25 mouse cellular contexts compared by ENCODE assay signal in genomic region chr17:73626912-73627311, GRCm38 (mm10).
A peak's percentile ranks its signal among the peaks of the same experiment; 100 is the strongest.
DNase-seq lines count a peak whose midpoint lies in the region; ATAC-seq and TF ChIP-seq lines count a peak whose summit lies in the region.
"Had no signal": no experiment of that assay in that cellular context is flagged by ENCODE, and none has a peak within 500 bp of the region (broad histone marks: within the 10 kb centered on the region; RNA-seq: fewer than 3 reads in every experiment).

No protein-coding gene starts in this region.

- DNase-seq in forebrain, postnatal 0 days: peak; percentile 25
- no peak for DNase-seq in forebrain, embryonic 14.5 days (ENCODE audit: low spot score)
- peak; percentile 29 to 54 for DNase-seq in layer of hippocampus, adult 18-20 months (ENCODE audit: low spot score in 2 of 2)
- no peak for DNase-seq in layer of hippocampus, postnatal 10 days (ENCODE audit: low spot score in 2 of 2)
- peak; percentile 20 to 32 for DNase-seq in layer of hippocampus, adult 8-10 months (ENCODE audit: low spot score in 2 of 2)
- no peak for DNase-seq in lung, postnatal 36 days
- no peak for DNase-seq in left cerebral cortex, adult 18-20 months (ENCODE audit: low spot score in 2 of 2)
- DNase-seq: adrenal gland, postnatal 10 days; adrenal gland, postnatal 36 days; B cell, adult 2 months; cerebellum, adult 11 months; cerebellum, adult 2 months; cerebellum, adult 9-11 months; cerebellum, postnatal 25 days; gastrocnemius, adult 2 months; gastrocnemius, postnatal 14 days; heart, adult 11 months had no signal

- H3K27ac ChIP-seq in forebrain, postnatal 0 days (ENCODE audit: low read depth, low read length): no peak overlapping the region
- H3K27ac ChIP-seq in forebrain, embryonic 14.5 days (ENCODE audit: low read depth, low read length): no peak overlapping the region
- H3K27ac ChIP-seq: embryonic facial prominence, embryonic 12.5 days; embryonic facial prominence, embryonic 15.5 days; gastrocnemius, adult 2 months; hindbrain, embryonic 12.5 days; hindbrain, embryonic 15.5 days had no signal

- no peak overlapping the region for H3K4me3 ChIP-seq in forebrain, postnatal 0 days (ENCODE audit: low read depth, low read length)
- H3K4me3 ChIP-seq in forebrain, embryonic 14.5 days (ENCODE audit: low read depth, low read length): no peak overlapping the region
- H3K4me3 ChIP-seq: embryonic facial prominence, embryonic 12.5 days; embryonic facial prominence, embryonic 15.5 days; gastrocnemius, adult 2 months; hindbrain, embryonic 12.5 days; hindbrain, embryonic 15.5 days had no signal

- H3K9me3 ChIP-seq in forebrain, postnatal 0 days (ENCODE audit: low read length): no peaks in the 10 kb centered on the region
- no peaks in the 10 kb centered on the region for H3K9me3 ChIP-seq in forebrain, embryonic 14.5 days (replicated peaks; ENCODE audit: control insufficient read depth, low read length)
- H3K9me3 ChIP-seq: embryonic facial prominence, embryonic 12.5 days; embryonic facial prominence, embryonic 15.5 days; hindbrain, embryonic 12.5 days; hindbrain, embryonic 15.5 days had no signal

- no peaks in the 10 kb centered on the region for H3K36me3 ChIP-seq in forebrain, postnatal 0 days (ENCODE audit: insufficient read depth)
- no peaks in the 10 kb centered on the region for H3K36me3 ChIP-seq in forebrain, embryonic 14.5 days (ENCODE audit: control insufficient read depth, insufficient read depth, low read length)
- H3K36me3 ChIP-seq: embryonic facial prominence, embryonic 12.5 days; embryonic facial prominence, embryonic 15.5 days; G1E; hindbrain, embryonic 12.5 days; hindbrain, embryonic 15.5 days had no signal

- no peak overlapping the region for H3K9ac ChIP-seq in forebrain, postnatal 0 days
- H3K9ac ChIP-seq in forebrain, embryonic 14.5 days (ENCODE audit: low read length): no peak overlapping the region
- H3K9ac ChIP-seq: embryonic facial prominence, embryonic 12.5 days; embryonic facial prominence, embryonic 15.5 days; hindbrain, embryonic 12.5 days; hindbrain, embryonic 15.5 days had no signal

- 0 out of 2 replicates have a peak, but pooled peaks cover 4% of the 10 kb centered on the region for H3K4me1 ChIP-seq in forebrain, postnatal 0 days (ENCODE audit: insufficient read depth)
- no peaks in the 10 kb centered on the region for H3K4me1 ChIP-seq in forebrain, embryonic 14.5 days (ENCODE audit: control insufficient read depth, insufficient read depth, low read length)
- H3K4me1 ChIP-seq: embryonic facial prominence, embryonic 12.5 days; embryonic facial prominence, embryonic 15.5 days; hindbrain, embryonic 12.5 days; hindbrain, embryonic 15.5 days had no signal

- H3K4me2 ChIP-seq in forebrain, postnatal 0 days (ENCODE audit: low read depth): no peak overlapping the region
- no peak overlapping the region for H3K4me2 ChIP-seq in forebrain, embryonic 14.5 days (ENCODE audit: low read length)
- H3K4me2 ChIP-seq: embryonic facial prominence, embryonic 12.5 days; embryonic facial prominence, embryonic 15.5 days; heart, embryonic 11.5 days; hindbrain, embryonic 12.5 days; hindbrain, embryonic 15.5 days had no signal

- TF ChIP-seq CTCF in forebrain, postnatal 0 days (IDR thresholded peaks at IDR 0.05; ENCODE audit: low read depth): no peak

- 61% methylated on average over 4 of the region's 4 CpGs for WGBS in forebrain, postnatal 0 days
- WGBS in forebrain, embryonic 14.5 days: 73% methylated on average over 4 of the region's 4 CpGs

- no peaks in the 10 kb centered on the region for H3K27me3 ChIP-seq in forebrain, postnatal 0 days (ENCODE audit: insufficient read depth, low read length)
- H3K27me3 ChIP-seq in forebrain, embryonic 14.5 days (replicated peaks; ENCODE audit: control insufficient read depth, insufficient read depth, low read length): no peaks in the 10 kb centered on the region
- H3K27me3 ChIP-seq: CH12.LX; embryonic facial prominence, embryonic 12.5 days; embryonic facial prominence, embryonic 15.5 days; hindbrain, embryonic 12.5 days; hindbrain, embryonic 15.5 days; Patski had no signal

- ATAC-seq in forebrain, postnatal 0 days: no peak
- ATAC-seq in forebrain, embryonic 14.5 days: no peak
- ATAC-seq: Patski had no signal

Comparison
In these comparisons a context has a peak if more than half of its experiments do, and no peak if none do; other contexts are left out.
1. DNase-seq: peak in forebrain, postnatal 0 days (single experiment), layer of hippocampus, adult 18-20 months (2 of 2) and layer of hippocampus, adult 8-10 months (2 of 2); none in forebrain, embryonic 14.5 days (single experiment), layer of hippocampus, postnatal 10 days (0 of 2), lung, postnatal 36 days (single experiment) and left cerebral cortex, adult 18-20 months (0 of 2).